Mouse (Mus musculus): ENCODE measurements around the gene Gm10197.

DNA sequence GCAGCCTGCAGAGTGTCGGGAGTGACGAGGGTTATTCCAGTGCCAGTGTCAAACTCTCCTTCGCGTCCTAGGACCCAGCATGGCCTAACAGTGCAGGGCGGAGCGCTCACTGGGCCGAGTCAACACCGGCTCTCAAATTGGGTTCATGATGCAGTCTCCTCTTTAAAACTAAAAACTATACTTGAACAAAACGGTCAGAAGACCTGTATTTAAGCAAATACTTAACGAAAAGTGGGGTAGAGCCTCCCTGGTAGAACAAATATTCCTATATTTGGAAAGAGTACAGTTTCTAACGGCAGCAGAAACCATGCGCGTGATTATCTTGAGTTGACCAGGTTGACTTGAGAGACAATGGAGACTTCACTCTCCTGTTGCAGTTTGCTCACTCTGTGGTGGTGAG is at the start of gene Gm10197:
- TF ChIP-seq MAX (IDR thresholded peaks at IDR 0.05) (no peak), CTCF (IDR thresholded peaks at IDR 0.05; ENCODE audit: control insufficient read depth, insufficient read depth, insufficient read length) (no peak), MYOG (IDR thresholded peaks at IDR 0.05; ENCODE audit: control insufficient read depth, extremely low read depth, insufficient read length) (no peak), USF1 (IDR thresholded peaks at IDR 0.05; ENCODE audit: low read depth) (no peak), CEBPB (IDR thresholded peaks at IDR 0.05; ENCODE audit: low read depth) (no peak), MYOD1 (IDR thresholded peaks at IDR 0.05; ENCODE audit: control insufficient read depth, insufficient read length, low read depth) (no peak)

All from C2C12 (cell line).